Mouse (Mus musculus) urinary bladder, postnatal 14 days (tissue): ENCODE data around the gene Sertad2.

Experiments used
- DNase-seq: peaks from one replicate; pipeline ENCODE4 v3.0.0; 2021; ENCODE audit warnings: low spot score

Sertad2 gene

GRCm38 (mm10) chr11:20681679-20682078 lies 138.6 kb downstream of the Sertad2 start:
- no peak for DNase-seq

GRCm38 (mm10) chr11:20691000-20691399 lies 147.9 kb downstream of the Sertad2 start:
- peak; percentile 66 for DNase-seq
